Mouse (Mus musculus): ENCODE results near the gene Ranbp17. TPM values are rescaled to one million over a fixed set of nuclear protein-coding genes. Genes with fewer than 3 reads are reported as not detected.

The Ranbp17 gene
- total RNA-seq, 2 experiments from 2014 or later = 6.9 to 9.4 TPM

- DNase-seq (ENCODE audit: low spot score in 2 of 2) = peak in 1 of 2 experiments; percentile 12
Observed at GRCm38 (mm10) chr11:33295422-33295821, 218.1 kb downstream of the Ranbp17 start.

GRCm38 (mm10) chr11:33294063-33294462, 219.5 kb downstream of the Ranbp17 start:
- intact Hi-C loops (cut with DNase I) = no loop called here
- DNase-seq (ENCODE audit: low spot score in 2 of 2) = no peak

More at GRCm38 (mm10) chr11:33295422-33295821, 218.1 kb downstream of the Ranbp17 start:
- intact Hi-C loops (cut with DNase I) = loop anchor here (5.0 kb wide), 2 partner anchors 118 to 427 kb away; no protein-coding TSS in a partner anchor

- intact Hi-C loops (cut with DNase I) = no loop called here
- DNase-seq (ENCODE audit: low spot score in 2 of 2) = no peak
Observed at GRCm38 (mm10) chr11:33278571-33278970, 235.0 kb downstream of the Ranbp17 start.

- no peak for DNase-seq (ENCODE audit: low spot score in 2 of 2)
- intact Hi-C loops (cut with DNase I) = no loop called here
Observed at GRCm38 (mm10) chr11:33276637-33277036, 236.9 kb downstream of the Ranbp17 start, which contains the start of gene Gm12117. Gene Gm12117 (minus strand): TSS chr11:33276737.

GRCm38 (mm10) chr11:33274816-33275215, 238.7 kb downstream of the Ranbp17 start:
- intact Hi-C loops (cut with DNase I) = no loop called here
- DNase-seq (ENCODE audit: low spot score in 2 of 2) = no peak

GRCm38 (mm10) chr11:33274294-33274693, 239.3 kb downstream of the Ranbp17 start:
- no peak for DNase-seq (ENCODE audit: low spot score in 2 of 2)
- intact Hi-C loops (cut with DNase I) = no loop called here

GRCm38 (mm10) chr11:33240295-33240694, 273.3 kb downstream of the Ranbp17 start:
- DNase-seq (ENCODE audit: low spot score in 2 of 2) = no peak
- intact Hi-C loops (cut with DNase I) = no loop called here

GRCm38 (mm10) chr11:33234134-33234533, 279.4 kb downstream of the Ranbp17 start:
- no peak for DNase-seq (ENCODE audit: low spot score in 2 of 2)
- intact Hi-C loops (cut with DNase I) = no loop called here

- intact Hi-C loops (cut with DNase I) = no loop called here
- no peak for DNase-seq (ENCODE audit: low spot score in 2 of 2)
Observed at GRCm38 (mm10) chr11:33232056-33232455, 281.5 kb downstream of the Ranbp17 start.

- no peak for DNase-seq (ENCODE audit: low spot score in 2 of 2)
- intact Hi-C loops (cut with DNase I) = no loop called here
Observed at GRCm38 (mm10) chr11:33228186-33228585, 285.4 kb downstream of the Ranbp17 start.

GRCm38 (mm10) chr11:33226516-33226915, 287.0 kb downstream of the Ranbp17 start:
- no peak for DNase-seq (ENCODE audit: low spot score in 2 of 2)
- intact Hi-C loops (cut with DNase I) = no loop called here

GRCm38 (mm10) chr11:33221566-33222365, 291.8 kb downstream of the Ranbp17 start:
- intact Hi-C loops (cut with DNase I) = no loop called here
- DNase-seq (ENCODE audit: low spot score in 2 of 2) = peak in 1 of 2 experiments; percentile 15

- DNase-seq (ENCODE audit: low spot score in 2 of 2) = no peak
- intact Hi-C loops (cut with DNase I) = no loop called here
Observed at GRCm38 (mm10) chr11:33220763-33221162, 292.8 kb downstream of the Ranbp17 start.

GRCm38 (mm10) chr11:33217384-33218079, 296.0 kb downstream of the Ranbp17 start:
- intact Hi-C loops (cut with DNase I) = no loop called here
- no peak for DNase-seq (ENCODE audit: low spot score in 2 of 2)

- intact Hi-C loops (cut with DNase I) = no loop called here
- no peak for DNase-seq (ENCODE audit: low spot score in 2 of 2)
Observed at GRCm38 (mm10) chr11:33207411-33207810, 306.1 kb downstream of the Ranbp17 start.

- intact Hi-C loops (cut with DNase I) = no loop called here
- no peak for DNase-seq (ENCODE audit: low spot score in 2 of 2)
Observed at GRCm38 (mm10) chr11:33204966-33205365, 308.6 kb downstream of the Ranbp17 start.

GRCm38 (mm10) chr11:33204329-33204705, 309.2 kb downstream of the Ranbp17 start:
- DNase-seq (ENCODE audit: low spot score in 2 of 2) = no peak
- intact Hi-C loops (cut with DNase I) = no loop called here

GRCm38 (mm10) chr11:33203383-33204328, 309.9 kb downstream of the Ranbp17 start, which contains the start of gene Tlx3:
Gene Tlx3 (minus strand): TSS chr11:33203589.
- DNase-seq (ENCODE audit: low spot score in 2 of 2) = peak in 1 of 2 experiments; percentile 9
- intact Hi-C loops (cut with DNase I) = no loop called here

GRCm38 (mm10) chr11:33202972-33203371, 310.6 kb downstream of the Ranbp17 start:
- intact Hi-C loops (cut with DNase I) = no loop called here
- DNase-seq (ENCODE audit: low spot score in 2 of 2) = no peak
